Mouse (Mus musculus) olfactory bulb, adult 2 months (tissue): ENCODE data around the gene Itga2.

ENCODE experiments used
- CTCF ChIP-seq: fragments of 200-500 bp; IDR thresholded peaks from 2 replicates; pipeline ENCODE4 v1.5.1; 2012; ENCODE audit warnings: low read depth, mild to moderate bottlenecking, low read length, moderate library complexity; ENCODE audit not compliant: insufficient read depth
- POLR2A ChIP-seq: fragments of 200-500 bp; IDR thresholded peaks from 2 replicates; pipeline ENCODE4 v1.6.1; 2012; ENCODE audit warnings: mild to moderate bottlenecking, low read depth, low read length, moderate library complexity; ENCODE audit not compliant: insufficient read depth

DNA sequence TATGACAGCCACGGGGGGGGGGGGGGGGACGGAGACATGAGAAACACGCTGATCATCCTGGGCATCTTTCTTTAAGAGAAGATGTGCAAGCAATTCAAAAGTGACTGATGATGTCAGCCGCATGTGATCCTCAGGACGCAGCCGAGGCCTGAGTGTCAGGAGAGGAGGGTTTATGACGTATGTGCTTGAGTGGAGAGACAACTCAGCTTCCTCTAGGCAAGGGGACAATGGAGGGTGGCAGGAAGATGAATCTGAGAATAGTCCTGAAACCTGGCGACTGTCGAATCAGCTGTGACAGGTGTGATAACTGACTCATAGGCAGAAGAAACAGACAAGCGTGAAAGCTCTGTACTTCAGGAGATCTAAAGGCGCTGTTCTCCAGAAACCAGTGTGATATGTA is 53.2 kb downstream of the Itga2 start:
- no peak for TF ChIP-seq CTCF
- no peak for TF ChIP-seq POLR2A
